Mouse (Mus musculus): ENCODE measurements around the gene Sbf2. TPM values are rescaled to one million over a fixed set of nuclear protein-coding genes. Genes with fewer than 3 reads are reported as not detected.

The Sbf2 gene
- total and polyA plus RNA-seq, 3 experiments = 1.3 to 4.4 TPM; not detected in 1

DNA sequence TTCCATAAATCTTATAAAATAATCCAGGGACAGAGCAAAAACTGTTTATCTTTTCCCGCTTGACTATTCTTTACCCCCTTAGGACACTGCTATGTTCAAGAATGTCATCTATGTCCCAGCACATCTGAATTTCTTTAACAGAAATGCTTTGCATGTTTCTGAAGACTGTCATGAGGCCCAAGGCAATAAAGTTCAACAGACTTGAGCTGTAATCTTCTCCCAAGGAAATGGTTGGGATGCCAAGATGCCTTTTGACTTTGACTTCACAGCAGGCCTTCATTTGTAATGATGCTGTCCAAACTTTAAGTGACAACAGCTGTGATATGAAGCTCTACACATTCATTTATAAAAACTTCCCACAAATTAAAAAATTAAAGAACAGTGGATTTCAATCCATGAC lies 212.6 kb downstream of the Sbf2 start:
- TF ChIP-seq E2F4 (IDR thresholded peaks at IDR 0.05; ENCODE audit: borderline replicate concordance, low read depth, low read length) (no peak), BHLHE40 (IDR thresholded peaks at IDR 0.05; ENCODE audit: borderline replicate concordance, low read depth, low read length) (no peak), MXI1 (IDR thresholded peaks at IDR 0.05; ENCODE audit: low read depth, low read length) (no peak), ELF1 (IDR thresholded peaks at IDR 0.05; ENCODE audit: low read depth, low read length) (no peak), SMC3 (IDR thresholded peaks at IDR 0.05; ENCODE audit: low read depth, low read length) (no peak), ETS1 (IDR thresholded peaks at IDR 0.05; ENCODE audit: low read depth, low read length) (no peak), CHD1 (IDR thresholded peaks at IDR 0.05; ENCODE audit: low read depth, low read length) (no peak), POLR2AphosphoS2 (IDR thresholded peaks at IDR 0.05; ENCODE audit: low read length) (no peak), SIN3A (IDR thresholded peaks at IDR 0.05; ENCODE audit: low read length) (no peak), GATA1 (IDR thresholded peaks at IDR 0.05; ENCODE audit: low read depth, low read length) (no peak), KAT2A (conservative IDR thresholded peaks at IDR 0.05; ENCODE audit: low read depth, low read length) (no peak), JUND (IDR thresholded peaks at IDR 0.05; ENCODE audit: low read depth, low read length) (no peak), CTCF (IDR thresholded peaks at IDR 0.05 in 2 of 3, conservative IDR thresholded peaks at IDR 0.05 in 1 of 3; ENCODE audit: control insufficient read depth in 1 of 3, insufficient read depth in 1 of 3, low read depth in 2 of 3, low read length in 3 of 3, poor library complexity in 1 of 3, severe bottlenecking in 1 of 3) (no peak), MAX (IDR thresholded peaks at IDR 0.05; ENCODE audit: low read length) (no peak), RAD21 (IDR thresholded peaks at IDR 0.05; ENCODE audit: low read depth, low read length) (no peak), MAFK (IDR thresholded peaks at IDR 0.05; ENCODE audit: borderline replicate concordance, low read depth, low read length) (no peak)
- H3K4me3 ChIP-seq (ENCODE audit: control insufficient read depth in 1 of 2, insufficient read depth in 1 of 2, low read depth in 2 of 2, low read length in 2 of 2) = no peak overlapping the region
- H3K4me1 ChIP-seq (ENCODE audit: control insufficient read depth in 1 of 2, insufficient read depth in 2 of 2, low read length in 2 of 2) = no peaks in the 10 kb centered on the region
- no peak overlapping the region for H3K27ac ChIP-seq (ENCODE audit: control insufficient read depth, low read depth, low read length)
- DNase-seq (ENCODE audit: low read depth, low spot score) = no peak
- no peaks in the 10 kb centered on the region for H3K9me3 ChIP-seq (replicated peaks; ENCODE audit: insufficient read depth, low read length)
- no peaks in the 10 kb centered on the region for H3K79me2 ChIP-seq (ENCODE audit: control insufficient read depth, insufficient read depth, low read length, poor library complexity)
- no peak overlapping the region for H3K9ac ChIP-seq (ENCODE audit: control insufficient read depth, low read depth, low read length, poor library complexity, severe bottlenecking)
- no peaks in the 10 kb centered on the region for H3K27me3 ChIP-seq (ENCODE audit: control insufficient read depth in 1 of 2, insufficient read depth in 2 of 2, low read length in 2 of 2)
- H3K36me3 ChIP-seq (ENCODE audit: control insufficient read depth in 1 of 2, insufficient read depth in 2 of 2, low read length in 2 of 2) = no peaks in the 10 kb centered on the region

DNA sequence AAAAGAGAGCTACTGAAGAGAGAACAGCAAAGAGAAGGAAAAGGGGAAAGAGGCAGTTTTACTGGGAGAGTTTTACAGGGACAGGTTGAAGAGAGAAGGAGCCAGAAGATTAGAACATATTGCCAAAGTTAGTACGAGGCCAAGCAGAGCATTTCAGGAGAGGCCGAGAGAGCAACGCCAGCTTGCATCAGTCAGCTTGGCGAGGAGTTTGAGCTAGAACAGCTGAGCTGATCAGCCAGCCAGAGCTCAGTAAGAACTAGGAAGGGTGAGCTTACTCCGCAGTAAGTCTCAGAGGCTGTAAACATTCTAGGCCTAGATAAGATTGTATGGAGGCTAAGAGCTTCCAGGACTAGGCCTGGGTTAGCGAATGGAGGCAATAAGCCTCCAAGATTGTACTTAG lies 222.1 kb downstream of the Sbf2 start:
- no peak for TF ChIP-seq GABPA (IDR thresholded peaks at IDR 0.05; ENCODE audit: low read depth, low read length)
- no peak for TF ChIP-seq RCOR1 (IDR thresholded peaks at IDR 0.05; ENCODE audit: low read depth, low read length)
- TF ChIP-seq E2F4 (IDR thresholded peaks at IDR 0.05; ENCODE audit: borderline replicate concordance, low read depth, low read length) = no peak
- no peak for TF ChIP-seq CTCF (IDR thresholded peaks at IDR 0.05 in 2 of 3, conservative IDR thresholded peaks at IDR 0.05 in 1 of 3; ENCODE audit: control insufficient read depth in 1 of 3, insufficient read depth in 1 of 3, low read depth in 2 of 3, low read length in 3 of 3, poor library complexity in 1 of 3, severe bottlenecking in 1 of 3)
- no peak for TF ChIP-seq ETS1 (IDR thresholded peaks at IDR 0.05; ENCODE audit: low read depth, low read length)
- no peak for TF ChIP-seq EP300 (IDR thresholded peaks at IDR 0.05; ENCODE audit: low read depth in 1 of 2, low read length in 2 of 2)
- TF ChIP-seq CHD1 (IDR thresholded peaks at IDR 0.05; ENCODE audit: low read depth, low read length) = no peak
- no peak for TF ChIP-seq POLR2AphosphoS5 (IDR thresholded peaks at IDR 0.05; ENCODE audit: borderline replicate concordance, low read depth, low read length)
- no peak for TF ChIP-seq MAX (IDR thresholded peaks at IDR 0.05; ENCODE audit: low read length)
- no peak for TF ChIP-seq HCFC1 (IDR thresholded peaks at IDR 0.05; ENCODE audit: low read depth, low read length)
- no peak for TF ChIP-seq MEF2A (IDR thresholded peaks at IDR 0.05; ENCODE audit: extremely low read depth, insufficient replicate concordance, low read depth, low read length, poor library complexity, severe bottlenecking)
- no peak for TF ChIP-seq ZC3H11A (IDR thresholded peaks at IDR 0.05; ENCODE audit: low read depth, low read length)
- TF ChIP-seq NELFE (IDR thresholded peaks at IDR 0.05; ENCODE audit: low read depth, low read length) = no peak
- TF ChIP-seq UBTF (IDR thresholded peaks at IDR 0.05; ENCODE audit: borderline replicate concordance, insufficient read depth, low read depth, low read length) = no peak
- TF ChIP-seq ELF1 (IDR thresholded peaks at IDR 0.05; ENCODE audit: low read depth, low read length) = no peak
- no peak for TF ChIP-seq BHLHE40 (IDR thresholded peaks at IDR 0.05; ENCODE audit: borderline replicate concordance, low read depth, low read length)
- TF ChIP-seq RAD21 (IDR thresholded peaks at IDR 0.05; ENCODE audit: low read depth, low read length) = no peak
- TF ChIP-seq KAT2A (conservative IDR thresholded peaks at IDR 0.05; ENCODE audit: low read depth, low read length) = no peak
- no peak for TF ChIP-seq CHD2 (IDR thresholded peaks at IDR 0.05; ENCODE audit: low read length)
- Histone ChIP-seq H3K9me3 (replicated peaks; ENCODE audit: insufficient read depth, low read length) (no peaks in the 10 kb centered on the region), H3K27me3 (ENCODE audit: control insufficient read depth in 1 of 2, insufficient read depth in 2 of 2, low read length in 2 of 2) (no peaks in the 10 kb centered on the region), H3K4me3 (ENCODE audit: control insufficient read depth in 1 of 2, insufficient read depth in 1 of 2, low read depth in 2 of 2, low read length in 2 of 2) (no peak overlapping the region), H3K27ac (ENCODE audit: control insufficient read depth, low read depth, low read length) (no peak overlapping the region), H3K36me3 (ENCODE audit: control insufficient read depth in 1 of 2, insufficient read depth in 2 of 2, low read length in 2 of 2) (no peaks in the 10 kb centered on the region), H3K79me2 (ENCODE audit: control insufficient read depth, insufficient read depth, low read length, poor library complexity) (no peaks in the 10 kb centered on the region), H3K9ac (ENCODE audit: control insufficient read depth, low read depth, low read length, poor library complexity, severe bottlenecking) (no peak overlapping the region), H3K4me1 (ENCODE audit: control insufficient read depth in 1 of 2, insufficient read depth in 2 of 2, low read length in 2 of 2) (no peaks in the 10 kb centered on the region)
- DNase-seq (ENCODE audit: low read depth, low spot score) = no peak
